Mouse (Mus musculus): Measurements from ENCODE around the gene Vmn2r61. TPM values are rescaled to one million over a fixed set of nuclear protein-coding genes. Genes with fewer than 3 reads are reported as not detected.

Vmn2r61 gene
- total RNA-seq (2021) = not detected
- long read RNA-seq, experiment 1 = 0 reads
- long read RNA-seq, experiment 2 = 0 reads

DNA sequence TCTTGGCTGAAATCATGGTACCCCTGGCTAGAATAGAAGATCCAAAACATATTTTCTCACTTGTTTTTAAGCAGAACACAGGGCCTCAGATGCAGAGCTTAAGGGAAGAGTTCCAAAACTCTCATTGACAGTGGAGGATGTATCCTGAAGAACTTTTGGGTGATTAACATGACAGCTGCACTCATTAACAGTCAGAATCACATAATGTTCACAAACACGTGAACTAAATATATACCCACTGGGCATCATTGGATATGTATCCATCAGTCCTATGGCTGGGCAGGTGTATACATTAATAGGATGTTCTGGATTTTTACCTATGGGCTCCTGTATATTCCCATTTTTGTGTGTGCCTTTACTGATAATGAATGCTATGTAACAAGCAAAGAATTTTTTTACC, at the start of gene Vmn2r61:
Vmn2r61 (plus strand) TSS at position 301 of the 400 bp plus-strand sequence.
- no peak for DNase-seq
- Histone ChIP-seq H3K4me3 (no peak within 1 kb of the TSS), H3K27ac (no peak within 1 kb of the TSS)
- intact Hi-C loops (cut with DNase I) = no loop called here
- TF ChIP-seq CTCF (IDR thresholded peaks at IDR 0.05) = no peak

Other genes starting within 250 kb of the Vmn2r61 start
- not detected for gene Vmn2r59, start 201.0 kb upstream of the Vmn2r61 start, total RNA-seq (2021)
- gene Vmn2r60, start 152.3 kb upstream of the Vmn2r61 start, total RNA-seq (2021) = not detected
- not detected for gene 4933421I07Rik, start 188.1 kb downstream of the Vmn2r61 start, total RNA-seq (2021)
- 1 to 10 TPM; 5.3 to 6.9 TPM for gene Zfp141, start 245.7 kb downstream of the Vmn2r61 start, total RNA-seq (2021)

All from gastrocnemius, adult 2 months (tissue).